Mouse (Mus musculus) kidney, postnatal 4 days (tissue): ENCODE results near the gene Olfr844.

Experiments
- DNase-seq, 2 experiments: peaks; one replicate each; pipeline ENCODE4 v3.0.0; 2021; ENCODE audit warnings: mixed read lengths in 2 of 2

The Olfr844 gene

DNA sequence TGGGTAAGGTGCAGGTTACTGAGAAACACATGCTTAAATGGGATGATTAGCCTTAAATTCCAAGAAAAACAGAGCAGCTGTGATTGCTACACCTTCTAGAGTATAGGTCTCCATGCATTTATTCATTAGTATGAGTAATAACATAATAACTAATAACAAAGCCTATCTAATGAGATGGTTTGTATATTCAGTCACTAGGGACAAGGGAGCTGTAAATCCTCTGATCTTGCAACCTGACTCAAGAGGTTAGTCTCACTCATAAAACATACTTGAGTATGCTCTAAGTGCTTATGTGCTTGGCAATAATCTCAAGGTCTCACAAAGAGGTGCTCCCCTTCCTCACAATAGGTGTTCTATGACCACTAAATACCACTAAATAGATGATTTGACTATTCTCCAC is at the start of gene Olfr844:
Olfr844 (plus strand) TSS at position 301 of the 400 bp plus-strand sequence.
- no peak for DNase-seq

DNA sequence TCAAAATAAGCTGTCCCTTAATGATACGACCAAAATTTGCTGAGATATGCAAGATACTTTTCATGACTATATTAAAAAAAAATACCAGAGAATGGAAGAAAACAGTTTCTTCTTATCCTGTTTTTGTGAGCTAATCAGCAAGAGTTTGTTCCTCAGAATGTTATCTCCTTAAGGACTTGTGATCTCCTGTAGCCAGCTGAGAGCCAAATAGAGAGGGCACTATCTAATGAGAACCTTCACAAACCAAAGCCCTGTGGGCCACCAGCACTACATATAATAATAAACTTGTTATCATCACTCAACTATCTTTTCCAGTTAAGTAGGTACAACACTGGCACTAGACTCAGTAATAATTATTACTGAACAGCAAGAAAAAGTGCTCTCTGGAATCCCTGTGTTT is 20.0 kb downstream of the Olfr844 start, which contains the start of gene Olfr845:
Olfr845 (plus strand) TSS at position 301 of the 400 bp plus-strand sequence.
- no peak for DNase-seq

DNA sequence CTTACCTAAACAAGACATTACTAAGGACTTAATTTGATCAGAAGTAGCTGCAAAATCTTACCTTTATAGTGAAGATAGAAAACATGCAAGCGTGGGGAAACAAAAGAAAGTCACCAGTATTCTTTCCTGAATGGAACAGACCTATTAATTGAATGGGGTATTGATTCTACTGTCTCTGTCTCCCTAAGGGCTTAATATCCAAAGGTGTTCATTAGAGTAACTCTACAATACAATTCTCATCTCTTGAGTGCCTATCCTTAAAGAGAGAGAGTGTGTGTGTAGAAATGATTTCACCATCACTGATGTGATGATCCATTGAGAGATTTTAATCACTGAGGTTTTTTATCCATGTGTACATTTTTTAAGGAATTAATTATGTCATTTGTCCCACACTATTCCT is 47.8 kb downstream of the Olfr844 start, which contains the start of gene Olfr846:
Olfr846 (minus strand) TSS at position 101 of the 400 bp plus-strand sequence.
- DNase-seq = no peak
